Mouse (Mus musculus) heart, postnatal 4 days (tissue): Measurements from ENCODE around the gene Zxdc. TPM values are rescaled to one million over a fixed set of nuclear protein-coding genes. Genes with fewer than 3 reads are reported as not detected.

Experiments
- total RNA-seq, 2 experiments: library from RNA; stranded (reverse); gene quantifications; 2 replicates each; pipeline ENCODE4 v1.2.3; 2021

Gene Zxdc
- total RNA-seq, 2 experiments from 2014 or later = 17.4 to 18.6 TPM

Other genes starting within 250 kb of the Zxdc start
- gene Vmn1r51, start 246.9 kb upstream of the Zxdc start, total RNA-seq = not detected
- not detected for gene Vmn1r52, start 194.7 kb upstream of the Zxdc start, total RNA-seq
- not detected for gene V1ra8, start 166.7 kb upstream of the Zxdc start, total RNA-seq
- gene Vmn1r53, start 145.1 kb upstream of the Zxdc start, total RNA-seq = not detected
- not detected for gene Vmn1r54, start 123.2 kb upstream of the Zxdc start, total RNA-seq
- not detected for gene BC048671, start 68.3 kb upstream of the Zxdc start, total RNA-seq
- gene Chst13, start 44.3 kb upstream of the Zxdc start, total RNA-seq = not detected
- gene Uroc1, start 36.2 kb upstream of the Zxdc start, total RNA-seq = not detected
- not detected for gene Cfap100, start 59.3 kb downstream of the Zxdc start, total RNA-seq
- gene Klf15, start 93.1 kb downstream of the Zxdc start, total RNA-seq = 10 to 100 TPM in 1 of 2 experiments, 1 to 10 TPM in 1; 9.7 to 11.6 TPM
- 1 to 10 TPM in 1 of 2 experiments, under 1 TPM in 1; 0.61 to 1.2 TPM for gene Aldh1l1, start 116.9 kb downstream of the Zxdc start, total RNA-seq
- gene Slc41a3, start 235.2 kb downstream of the Zxdc start, total RNA-seq = 10 to 100 TPM; 19.4 to 19.8 TPM